Mouse (Mus musculus): Measurements from ENCODE around the gene Alkal2. TPM values are rescaled to one million over a fixed set of nuclear protein-coding genes. Genes with fewer than 3 reads are reported as not detected.

Alkal2 gene
- total RNA-seq, 2 experiments from 2014 or later, result 1.3 to 1.6 TPM

DNA sequence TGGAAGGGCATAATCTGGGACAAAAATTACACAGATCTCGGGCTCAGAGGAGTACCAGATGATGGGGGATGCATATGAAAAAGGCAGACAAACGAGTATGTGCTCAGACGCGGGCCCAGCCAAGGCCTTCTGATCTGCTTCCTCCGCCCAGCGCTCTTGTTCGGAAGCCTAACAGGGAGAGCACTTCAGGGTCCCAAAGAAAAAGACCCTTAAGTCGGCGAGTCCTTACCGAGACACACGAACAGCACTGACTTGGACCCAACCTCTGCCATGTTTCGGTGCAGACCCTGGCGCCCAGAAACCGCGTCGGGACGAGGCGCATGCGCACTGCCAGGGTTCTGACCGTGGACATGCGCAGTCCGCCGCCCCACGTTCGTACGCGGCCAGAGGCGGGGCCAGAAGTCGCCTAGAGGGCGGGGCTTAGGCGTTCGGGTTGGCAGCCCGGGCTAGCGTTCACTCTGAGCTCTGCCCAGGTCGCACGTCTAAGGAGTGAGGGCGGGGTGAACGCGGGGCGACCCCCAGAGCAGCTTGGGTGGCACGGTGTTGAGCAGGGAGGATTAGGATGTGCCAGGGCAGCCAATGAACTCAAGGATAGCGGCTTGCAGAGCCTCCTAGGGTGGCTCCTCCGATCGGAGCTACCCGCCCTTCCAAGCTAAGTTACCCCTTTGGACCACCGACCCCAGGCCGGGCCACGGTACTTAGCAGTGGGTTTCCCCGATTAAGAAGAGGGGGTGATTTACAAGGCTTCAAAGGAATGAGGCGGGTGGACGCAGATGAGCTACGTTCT lies 27.3 kb downstream of the Alkal2 start, which contains the start of the genes Acp1 and Sh3yl1:
Gene Acp1 (minus strand): TSS at position 329 of the 787 bp plus-strand sequence.
Gene Sh3yl1 (plus strand): TSS at position 408 of the 787 bp plus-strand sequence.
- DNase-seq (ENCODE audit: extremely low spot score in 1 of 2, low spot score in 2 of 2), result peak; percentile 92 to 95
- intact Hi-C loops (cut with DNase I), result no loop called here

DNA sequence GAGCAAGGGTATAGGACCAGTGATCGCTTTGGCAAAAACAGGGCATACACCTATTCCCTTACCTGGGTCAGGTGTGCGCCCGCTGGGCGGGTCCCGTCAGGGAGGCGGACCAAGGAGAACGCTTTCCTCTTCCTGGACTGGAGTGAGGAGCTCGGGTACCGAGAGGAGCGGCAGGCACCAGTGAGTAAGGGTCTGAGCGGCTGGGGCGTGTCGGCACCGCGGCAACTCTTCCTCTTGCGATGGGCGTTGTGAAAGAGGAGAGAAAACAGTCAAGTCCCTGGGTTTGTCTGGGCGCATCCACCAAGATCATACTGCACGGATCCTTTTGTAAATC lies 27.9 kb downstream of the Alkal2 start:
- intact Hi-C loops (cut with DNase I), result no loop called here
- peak; percentile 39 to 41 for DNase-seq (ENCODE audit: extremely low spot score in 1 of 2, low spot score in 2 of 2)

DNA sequence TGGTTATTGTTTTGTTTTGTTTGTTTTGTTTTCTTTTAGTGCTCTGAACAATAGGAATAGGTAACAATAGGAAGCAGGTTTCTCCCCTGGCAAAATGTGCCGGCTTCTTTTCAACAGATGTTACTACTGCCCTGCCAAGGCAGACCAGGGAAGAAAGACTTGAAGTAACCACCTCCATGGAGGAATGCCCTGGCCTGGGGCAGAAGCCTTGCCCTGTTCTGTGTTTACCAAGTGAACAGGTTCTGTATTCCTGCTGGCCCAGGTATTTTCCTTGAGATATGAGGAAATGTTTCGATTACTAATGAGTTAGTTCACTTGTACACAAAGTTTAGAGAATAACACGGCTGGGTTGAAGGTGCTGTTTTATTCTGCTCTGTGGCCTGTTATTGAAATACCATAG lies 28.7 kb downstream of the Alkal2 start:
- DNase-seq (ENCODE audit: extremely low spot score in 1 of 2, low spot score in 2 of 2), result no peak
- intact Hi-C loops (cut with DNase I), result no loop called here

GRCm38 (mm10) chr12:30922401-30922800 lies 38.3 kb downstream of the Alkal2 start:
- DNase-seq (ENCODE audit: extremely low spot score in 1 of 2, low spot score in 2 of 2), result no peak
- intact Hi-C loops (cut with DNase I), result no loop called here

DNA sequence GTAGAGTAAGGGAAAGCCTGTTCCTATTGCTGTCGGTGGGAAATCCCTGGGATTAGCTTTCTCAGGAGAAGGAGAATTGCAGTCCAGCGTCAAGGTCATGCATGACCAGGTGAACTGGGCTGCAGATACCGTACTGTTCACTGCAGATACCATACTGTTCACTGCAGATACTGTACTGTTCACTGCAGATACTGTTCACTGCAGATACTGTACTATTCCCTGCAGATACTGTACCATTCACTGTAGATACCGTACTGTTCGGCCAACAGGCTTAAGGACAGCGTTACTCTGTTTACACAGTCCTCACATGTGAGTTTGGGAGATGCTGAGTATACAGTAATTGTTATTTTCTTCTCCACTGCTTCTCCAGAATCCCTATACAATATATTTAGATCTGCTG lies 44.1 kb downstream of the Alkal2 start:
- intact Hi-C loops (cut with DNase I), result no loop called here

GRCm38 (mm10) chr12:30933299-30933698 lies 49.2 kb downstream of the Alkal2 start:
- intact Hi-C loops (cut with DNase I), result no loop called here
- no peak for DNase-seq (ENCODE audit: extremely low spot score in 1 of 2, low spot score in 2 of 2)

More for the DNA sequence above, 44.1 kb downstream of the Alkal2 start:
- no peak for DNase-seq (ENCODE audit: extremely low spot score in 1 of 2, low spot score in 2 of 2)

DNA sequence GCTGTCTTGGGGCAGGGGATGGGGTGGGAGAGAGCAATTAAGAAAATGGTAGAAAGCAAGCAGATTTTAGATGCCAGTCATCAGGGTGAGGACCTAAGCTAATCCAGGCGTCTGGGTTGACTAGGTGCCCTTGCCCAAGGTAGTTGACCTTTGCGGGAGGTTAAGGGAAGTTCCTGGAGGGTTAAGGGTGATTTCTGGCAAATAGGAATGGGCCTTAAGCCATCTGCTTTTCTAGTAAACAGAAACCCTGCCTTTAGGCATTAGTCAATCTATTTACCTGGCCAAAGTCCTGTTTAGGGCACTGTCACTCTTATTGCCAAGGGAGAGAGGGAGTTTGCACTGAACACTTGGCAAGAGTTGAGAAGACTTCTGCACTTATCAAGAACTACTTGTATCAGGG lies 52.8 kb downstream of the Alkal2 start:
- intact Hi-C loops (cut with DNase I), result no loop called here
- no peak for DNase-seq (ENCODE audit: extremely low spot score in 1 of 2, low spot score in 2 of 2)

Other genes with a start within 250 kb of the Alkal2 start
- gene Acp1, start 27.3 kb downstream of the Alkal2 start, total RNA-seq (2021), result 10 to 100 TPM; 49.7 to 52.4 TPM
- 10 to 100 TPM; 20.4 to 21.5 TPM for gene Sh3yl1, start 27.3 kb downstream of the Alkal2 start, total RNA-seq (2021)
- under 1 TPM in 1 of 2 experiments, not detected in 1; 0.11 TPM for gene Fam110c, start 189.5 kb downstream of the Alkal2 start, total RNA-seq (2021)

All from left cerebral cortex, postnatal 10 days (tissue).